Mouse (Mus musculus) right cerebral cortex, postnatal 25 days (tissue): ENCODE results near the gene Fam76a.

Source experiments
- DNase-seq: peaks from one replicate; pipeline ENCODE4 v3.0.0; 2022

The Fam76a gene

DNA sequence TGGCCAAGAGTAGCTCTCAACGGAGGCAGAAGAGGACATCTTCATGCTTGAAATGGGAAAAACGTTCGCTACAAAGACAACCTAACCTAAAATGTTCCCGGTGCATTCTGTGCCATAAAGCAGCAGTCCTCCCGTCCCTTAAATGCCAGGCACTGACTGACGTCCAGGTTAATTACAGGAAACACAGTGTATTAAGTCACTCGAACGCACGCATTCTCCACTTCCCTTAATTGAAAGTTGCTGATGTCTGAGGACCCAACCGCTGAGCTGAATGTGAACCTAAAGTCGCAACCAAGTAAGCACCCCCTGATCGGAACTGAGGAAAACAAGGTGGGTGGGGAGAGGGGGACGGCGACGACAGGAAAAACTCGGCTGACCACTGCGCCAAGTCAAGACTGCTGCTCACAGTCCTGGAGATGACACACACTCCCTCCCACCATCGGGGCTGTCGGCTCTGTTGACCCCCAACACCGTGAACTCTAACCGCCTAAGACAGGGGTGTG, 38.7 kb downstream of the Fam76a start:
- no peak for DNase-seq

DNA sequence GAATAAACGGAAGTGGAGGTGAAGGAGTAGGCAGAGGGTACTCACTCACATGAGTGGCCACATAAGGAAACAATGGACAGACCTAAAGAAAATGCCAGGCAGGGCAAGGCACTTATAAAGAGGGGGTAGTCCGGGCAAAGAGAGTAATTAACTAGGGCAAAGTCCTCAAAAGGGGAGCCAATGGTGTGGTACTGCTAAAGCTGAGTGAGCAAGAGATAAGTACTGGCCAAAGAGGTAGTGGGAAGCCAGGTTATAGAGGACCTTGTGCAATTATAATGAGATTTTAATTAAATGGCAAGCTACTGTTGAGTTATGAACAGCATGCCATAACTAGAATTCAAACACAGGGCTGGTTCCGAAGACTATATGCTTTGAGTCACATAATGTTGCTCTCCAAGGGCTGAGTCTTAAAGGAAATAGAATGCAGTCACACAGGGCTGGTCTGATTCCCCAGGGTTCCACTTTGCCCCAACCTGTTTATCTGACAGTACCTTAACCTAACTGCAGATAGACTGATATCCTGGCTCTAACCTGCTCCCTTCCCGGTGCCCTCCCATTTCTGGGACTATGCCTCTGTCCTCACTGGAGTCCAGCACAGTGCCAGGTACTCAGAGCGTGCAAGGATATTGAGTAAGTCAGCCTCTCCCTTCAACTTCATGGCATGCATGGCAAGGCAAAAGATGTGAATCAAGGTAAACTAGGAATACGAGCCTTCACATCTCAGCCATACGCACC, 47.8 kb downstream of the Fam76a start:
- DNase-seq = no peak

DNA sequence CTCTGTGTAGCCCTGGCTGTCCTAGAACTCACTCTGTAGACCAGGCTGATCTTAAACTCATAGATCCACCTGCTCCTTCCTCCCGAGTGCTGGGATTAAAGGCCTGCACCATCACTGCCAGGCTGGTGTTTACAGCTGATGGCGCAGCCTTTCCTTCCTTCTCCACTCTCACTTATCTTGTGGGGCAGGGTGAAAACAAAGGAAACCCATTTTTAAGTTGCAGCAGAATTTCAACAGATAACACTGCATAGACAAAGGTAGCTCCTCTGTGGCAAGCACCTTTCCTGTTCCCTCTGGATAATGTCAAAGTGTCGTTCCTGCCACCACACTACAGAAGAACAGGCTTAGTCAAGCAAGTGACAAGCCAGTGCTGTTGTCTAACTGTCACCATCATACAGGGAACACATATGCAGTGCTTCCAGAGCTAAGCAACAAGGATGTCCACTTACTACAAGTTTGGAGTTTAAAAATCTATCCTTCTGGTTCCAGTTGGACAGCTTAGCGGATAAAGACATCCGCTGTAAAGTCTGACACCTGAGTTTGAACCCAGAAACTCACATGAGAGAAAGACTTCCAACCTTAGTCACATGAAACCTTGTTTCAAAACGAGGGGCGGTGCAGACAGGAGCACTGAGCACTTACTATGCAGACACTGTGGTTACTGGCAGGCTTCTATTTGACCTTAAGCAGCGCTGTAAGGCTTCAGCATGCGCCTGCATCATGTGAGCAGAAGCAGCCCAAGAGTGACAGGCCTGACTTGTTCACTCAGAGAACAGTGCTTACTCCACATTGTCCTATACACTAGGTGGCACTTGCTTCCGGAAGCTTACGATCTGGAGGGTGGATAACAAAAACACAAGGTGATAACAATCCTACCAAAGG, 48.6 kb downstream of the Fam76a start:
- no peak for DNase-seq

DNA sequence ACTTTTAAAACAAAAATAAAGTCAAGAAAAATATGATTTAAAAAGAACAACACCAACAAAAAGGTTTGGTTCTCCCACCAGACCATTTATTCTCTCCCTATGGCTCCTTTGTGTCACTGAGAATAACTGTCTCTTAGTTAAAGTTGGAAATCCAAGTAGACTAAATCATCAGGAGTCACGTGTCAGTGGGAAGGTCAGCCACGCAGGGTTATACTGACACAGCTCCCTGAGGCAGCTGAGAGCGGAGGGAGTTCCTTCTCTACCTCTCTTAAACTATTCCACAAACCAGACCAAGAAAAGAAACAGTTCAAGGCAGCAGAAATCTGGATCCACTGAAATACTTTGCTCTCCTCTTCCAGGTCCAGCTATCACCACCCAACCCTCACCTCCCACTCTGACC, 51.2 kb downstream of the Fam76a start:
- DNase-seq = no peak

DNA sequence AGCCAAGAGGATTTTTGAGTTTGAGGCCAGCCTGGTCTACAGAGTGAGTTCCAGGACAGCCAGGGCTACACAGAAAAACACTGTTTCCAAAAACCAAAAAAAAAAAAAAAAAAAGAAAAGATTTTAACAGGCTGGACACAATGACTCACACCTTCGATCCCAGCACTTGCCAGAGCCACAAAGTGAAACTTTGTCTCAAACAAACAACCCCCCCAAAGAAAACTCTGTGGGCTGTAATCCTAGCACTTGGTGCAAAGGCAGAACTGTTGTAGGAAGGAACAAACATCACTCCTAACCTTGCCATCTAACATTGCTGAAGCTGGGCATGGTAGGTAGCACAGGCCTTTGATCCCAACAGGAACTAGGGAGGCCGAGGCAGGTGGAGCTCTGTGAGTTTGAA, 57.5 kb downstream of the Fam76a start:
- DNase-seq = no peak

DNA sequence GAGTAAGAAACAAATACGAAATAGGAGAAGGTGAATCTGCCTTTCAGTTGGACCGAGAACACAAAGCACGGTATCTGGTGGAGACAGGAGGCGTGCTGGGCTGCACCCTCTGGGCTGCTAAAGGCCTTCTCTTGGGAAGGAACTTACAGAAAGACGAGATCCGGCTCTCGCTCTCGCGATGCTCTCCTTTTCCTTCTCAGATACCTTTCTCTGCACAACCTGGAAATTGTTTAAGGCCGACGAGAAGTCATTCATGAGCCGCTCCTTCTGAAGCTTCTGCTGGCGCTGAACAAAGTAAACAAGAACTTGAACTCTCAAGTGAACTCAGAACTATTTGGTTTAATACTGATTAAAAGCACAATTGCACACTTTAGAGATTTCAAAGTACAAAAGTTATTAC, 59.3 kb downstream of the Fam76a start:
- DNase-seq = no peak

DNA sequence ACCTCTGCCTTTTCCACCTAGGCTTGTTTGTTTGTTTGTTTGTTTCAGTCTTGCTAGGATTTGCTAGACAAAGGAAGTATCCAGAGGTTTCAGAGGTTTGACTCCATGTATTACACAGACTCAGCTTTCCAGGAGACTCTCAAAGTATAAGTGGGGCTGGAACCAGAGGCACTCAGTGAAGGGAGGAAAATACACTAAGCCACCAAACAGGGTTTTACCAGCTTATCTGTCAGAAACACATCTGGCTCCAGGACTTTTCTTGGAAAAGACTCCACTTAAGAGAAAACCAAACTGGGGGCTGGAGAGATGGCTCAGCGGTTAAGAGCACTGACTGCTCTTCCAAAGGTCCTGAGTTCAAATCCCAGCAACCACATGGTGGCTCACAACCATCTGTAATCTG, 61.5 kb downstream of the Fam76a start:
- no peak for DNase-seq
